Mouse (Mus musculus) spleen, adult 2 months (tissue): ENCODE measurements around the gene Lman2l.

Experiments
- CTCF ChIP-seq: fragments of 200-500 bp; IDR thresholded peaks from 2 replicates; pipeline ENCODE4 v1.5.1; 2011; ENCODE audit warnings: mild to moderate bottlenecking, inconsistent platforms; ENCODE audit not compliant: insufficient read depth, insufficient read length, insufficient replicate concordance; ENCODE audit errors: extremely low read depth
- POLR2A ChIP-seq: fragments of 200-500 bp; IDR thresholded peaks from 2 replicates; pipeline ENCODE4 v1.6.1; 2011; ENCODE audit warnings: low read depth, low read length, inconsistent platforms

- TF ChIP-seq POLR2A (no peak), CTCF (no peak)
Measured at GRCm38 (mm10) chr1:36467446-36467845, 22.4 kb upstream of the Lman2l start.
